ENCODE assay signal across 13 mouse cellular contexts in the genomic region with DNA sequence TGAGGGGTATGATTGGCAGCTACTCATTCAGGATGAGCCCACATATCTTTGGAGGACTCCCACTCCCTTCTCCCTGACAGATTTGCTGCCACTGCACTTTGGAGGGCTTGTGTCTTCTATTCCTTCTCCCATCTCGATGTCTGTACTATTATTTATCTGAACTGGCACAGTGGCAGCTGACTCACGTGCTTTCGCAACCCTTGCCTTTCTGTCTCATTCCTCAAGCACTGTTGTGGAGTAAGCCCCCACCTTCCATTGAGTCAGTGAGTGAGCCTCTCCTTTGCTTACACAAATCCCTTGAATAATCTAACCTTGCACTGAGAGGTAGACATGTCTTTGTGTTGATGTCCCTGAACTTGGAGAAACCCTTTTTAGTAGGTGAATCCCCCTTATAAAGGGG.
"Had no signal": no experiment of that assay in that cellular context is flagged by ENCODE, and none has a peak within 500 bp of the region (broad histone marks: within the 10 kb centered on the region; RNA-seq: fewer than 3 reads in every experiment).

No protein-coding gene starts in this region.

- H3K4me3 ChIP-seq: left cerebral cortex, adult 2 months; limb, embryonic 15.5 days; liver, embryonic 13.5 days; lung, embryonic 15.5 days; midbrain, embryonic 12.5 days; neural tube, embryonic 13.5 days had no signal

- H3K27me3 ChIP-seq: limb, embryonic 15.5 days; liver, embryonic 13.5 days; lung, embryonic 15.5 days; midbrain, embryonic 12.5 days; neural tube, embryonic 13.5 days had no signal

- DNase-seq: kidney, adult 9 months; kidney, postnatal 36 days; liver, embryonic 13.5 days; liver, postnatal 0 days; lung, postnatal 14 days; retina, postnatal 1 day; right cerebral cortex, postnatal 14 days; thymus, postnatal 36 days had no signal

- H3K36me3 ChIP-seq: limb, embryonic 15.5 days; liver, embryonic 13.5 days; lung, embryonic 15.5 days; midbrain, embryonic 12.5 days; neural tube, embryonic 13.5 days had no signal
